ENCODE assay signal across 9 mouse cellular contexts in genomic region chr1:36683810-36684467, GRCm38 (mm10). TPM values are rescaled to one million over a fixed set of nuclear protein-coding genes. Genes with fewer than 3 reads are reported as not detected.
A peak's percentile ranks its signal among the peaks of the same experiment; 100 is the strongest.
DNase-seq lines count a peak whose midpoint lies in the region; ATAC-seq and TF ChIP-seq lines count a peak whose summit lies in the region.
"Had no signal": no experiment of that assay in that cellular context is flagged by ENCODE, and none has a peak within 500 bp of the region (broad histone marks: within the 10 kb centered on the region; RNA-seq: fewer than 3 reads in every experiment).

No protein-coding gene starts in this region.

- TF ChIP-seq EP300 in ES-Bruce4 (IDR thresholded peaks at IDR 0.05; ENCODE audit: insufficient read depth, low read depth, low read length), result 0 out of 2 replicates have a peak, but pooled peaks have one; percentile 17

- no peak overlapping the region for H3K4me3 ChIP-seq in ES-Bruce4 (ENCODE audit: low read depth, low read length)
- H3K4me3 ChIP-seq in forebrain, embryonic 12.5 days (replicated peaks), result no peak overlapping the region
- H3K4me3 ChIP-seq in layer of hippocampus, adult 2 months, result no peak overlapping the region
- no peak overlapping the region for H3K4me3 ChIP-seq in lung, embryonic 14.5 days (ENCODE audit: low read depth, low read length)

- no peaks in the 10 kb centered on the region for H3K36me3 ChIP-seq in ES-Bruce4 (ENCODE audit: control insufficient read depth, insufficient read depth, low read length, poor library complexity, severe bottlenecking)
- no peaks in the 10 kb centered on the region for H3K36me3 ChIP-seq in forebrain, embryonic 12.5 days (replicated peaks)
- no peaks in the 10 kb centered on the region for H3K36me3 ChIP-seq in lung, embryonic 14.5 days (ENCODE audit: insufficient read depth)

- no peak overlapping the region for H3K4me2 ChIP-seq in forebrain, embryonic 12.5 days
- no peak overlapping the region for H3K4me2 ChIP-seq in lung, embryonic 14.5 days

- TF ChIP-seq POLR2A in ES-Bruce4 (IDR thresholded peaks at IDR 0.05; ENCODE audit: insufficient read depth, low read length), result no peak

- TF ChIP-seq CTCF in ES-Bruce4 (IDR thresholded peaks at IDR 0.05; ENCODE audit: low read depth, low read length), result peak; percentile 90
- TF ChIP-seq CTCF in layer of hippocampus, adult 2 months (conservative IDR thresholded peaks at IDR 0.05), result peak; percentile 96
- TF ChIP-seq CTCF in lung, embryonic 14.5 days (IDR thresholded peaks at IDR 0.05; ENCODE audit: low read depth), result peak; percentile 89

- ATAC-seq in forebrain, embryonic 12.5 days (ENCODE audit: low FRiP score), result peak; percentile 60; the same call in 1 of the 2 replicates
- peak; percentile 81 for ATAC-seq in lung, embryonic 14.5 days (ENCODE audit: insufficient read depth)

- H3K27me3 ChIP-seq in ES-Bruce4 (ENCODE audit: control insufficient read depth, insufficient read depth, low read length, poor library complexity, severe bottlenecking), result no peaks in the 10 kb centered on the region
- H3K27me3 ChIP-seq in forebrain, embryonic 12.5 days, result no peaks in the 10 kb centered on the region
- H3K27me3 ChIP-seq in lung, embryonic 14.5 days (ENCODE audit: insufficient read depth, low read length), result no peaks in the 10 kb centered on the region

- H3K9me3 ChIP-seq in ES-Bruce4 (replicated peaks; ENCODE audit: control insufficient read depth, insufficient read depth, low read length, poor library complexity, severe bottlenecking), result no peaks in the 10 kb centered on the region
- H3K9me3 ChIP-seq in forebrain, embryonic 12.5 days, result no peaks in the 10 kb centered on the region
- no peaks in the 10 kb centered on the region for H3K9me3 ChIP-seq in lung, embryonic 14.5 days (ENCODE audit: low read depth, low read length)

- intact Hi-C loops in heart, postnatal 36 days (cut with DNase I), result loop anchor here (1.0 to 2.0 kb wide), 2 partner anchors 61 to 137 kb away; partner anchors contain the start of gene Ankrd39

- 14% methylated on average over 13 of the region's 13 CpGs for WGBS in forebrain, embryonic 12.5 days
- WGBS in lung, embryonic 14.5 days, result 12% methylated on average over 13 of the region's 13 CpGs

- H3K9ac ChIP-seq in ES-Bruce4 (ENCODE audit: low read depth, poor library complexity, severe bottlenecking), result peak overlapping the region; percentile 31
- H3K9ac ChIP-seq in forebrain, embryonic 12.5 days, result no peak overlapping the region
- no peak overlapping the region for H3K9ac ChIP-seq in lung, embryonic 14.5 days

- peak; percentile 53 for DNase-seq in c-Kit-positive CD71-positive TER-119-negative erythroid progenitor cells, embryonic 14.5 days (ENCODE audit: low read depth)
- DNase-seq in heart, postnatal 36 days, result peak; percentile 76
- DNase-seq in layer of hippocampus, adult 2 months (ENCODE audit: low spot score in 2 of 2), result peak; percentile 76 to 77
- DNase-seq in lung, embryonic 14.5 days, result peak; percentile 94
- DNase-seq in ovary, adult 18-20 months (ENCODE audit: low spot score), result peak; percentile 70
- peak; percentile 42 to 54 for DNase-seq in thymus, adult 18-20 months

- H3K27ac ChIP-seq in ES-Bruce4 (ENCODE audit: insufficient read depth, low read length), result no peak overlapping the region
- no peak overlapping the region for H3K27ac ChIP-seq in forebrain, embryonic 12.5 days
- no peak overlapping the region for H3K27ac ChIP-seq in layer of hippocampus, adult 2 months
- no peak overlapping the region for H3K27ac ChIP-seq in lung, embryonic 14.5 days (ENCODE audit: low read depth)

- peaks cover 2% of the 10 kb centered on the region for H3K4me1 ChIP-seq in ES-Bruce4 (ENCODE audit: control insufficient read depth, insufficient read depth, low read length)
- H3K4me1 ChIP-seq in forebrain, embryonic 12.5 days, result 0 out of 2 replicates have a peak, but pooled peaks cover 9% of the 10 kb centered on the region
- H3K4me1 ChIP-seq in lung, embryonic 14.5 days (ENCODE audit: insufficient read depth), result no peaks in the 10 kb centered on the region

RNA-seq across cellular contexts. Expression of gene Fam178b, which starts 1.0 kb away (rescaled TPM):
- 8.9 and 9.8 TPM in 2 replicates for polyA plus RNA-seq in ES-Bruce4 (2011; ENCODE audit: insufficient read depth, insufficient read length, low read depth, missing spikeins)
- 0.18 TPM in 1 of 2 replicates, not detected in the other for polyA plus RNA-seq in forebrain, embryonic 12.5 days (2016; fragmentation: Nextera tagmentation; extraction: Ambion mirVana)
- total RNA-seq in heart, postnatal 36 days (2021), result under 1 TPM in 1 of 2 experiments, not detected in 1; 0.43 TPM
- not detected for total RNA-seq in layer of hippocampus, adult 2 months (2021)
- 1.9 and 3.6 TPM in 2 replicates for polyA plus RNA-seq in lung, embryonic 14.5 days (2014; fragmentation: Nextera tagmentation; extraction: Ambion mirVana)

RNA-seq across cellular contexts. Expression of gene Cox5b, which starts 7.3 kb away (rescaled TPM):
- polyA plus RNA-seq in ES-Bruce4 (2011; ENCODE audit: insufficient read depth, insufficient read length, low read depth, missing spikeins), result 509 and 516 TPM in 2 replicates
- 447 and 453 TPM in 2 replicates for polyA plus RNA-seq in forebrain, embryonic 12.5 days (2016; fragmentation: Nextera tagmentation; extraction: Ambion mirVana)
- total RNA-seq in heart, postnatal 36 days (2021), result 1,000 to 10,000 TPM; 2,258 to 2,311 TPM
- 100 to 1,000 TPM; 610 to 649 TPM for total RNA-seq in layer of hippocampus, adult 2 months (2021)
- polyA plus RNA-seq in lung, embryonic 14.5 days (2014; fragmentation: Nextera tagmentation; extraction: Ambion mirVana), result 518 and 549 TPM in 2 replicates

RNA-seq across cellular contexts. Expression of gene 4933424G06Rik, which starts 26.0 kb away (rescaled TPM):
- polyA plus RNA-seq in ES-Bruce4 (2011; ENCODE audit: insufficient read depth, insufficient read length, low read depth, missing spikeins), result 1.4 TPM in 1 of 2 replicates, not detected in the other
- 0.41 TPM in 1 of 2 replicates, not detected in the other for polyA plus RNA-seq in forebrain, embryonic 12.5 days (2016; fragmentation: Nextera tagmentation; extraction: Ambion mirVana)
- not detected for total RNA-seq in heart, postnatal 36 days (2021)
- 1 to 10 TPM in 1 of 2 experiments, under 1 TPM in 1; 0.96 to 1.4 TPM for total RNA-seq in layer of hippocampus, adult 2 months (2021)
- polyA plus RNA-seq in lung, embryonic 14.5 days (2014; fragmentation: Nextera tagmentation; extraction: Ambion mirVana), result not detected in 2 replicates
- polyA plus RNA-seq: gonadal fat pad, adult 2 months had no signal

RNA-seq across cellular contexts. Expression of gene Actr1b, which starts 30.3 kb away (rescaled TPM):
- polyA plus RNA-seq in ES-Bruce4 (2011; ENCODE audit: insufficient read depth, insufficient read length, low read depth, missing spikeins), result 83.3 and 85.3 TPM in 2 replicates
- 102 and 105 TPM in 2 replicates for polyA plus RNA-seq in forebrain, embryonic 12.5 days (2016; fragmentation: Nextera tagmentation; extraction: Ambion mirVana)
- 100 to 1,000 TPM in 1 of 2 experiments, 10 to 100 TPM in 1; 97.9 to 113 TPM for total RNA-seq in heart, postnatal 36 days (2021)
- 100 to 1,000 TPM; 248 to 282 TPM for total RNA-seq in layer of hippocampus, adult 2 months (2021)
- 93.6 and 98.7 TPM in 2 replicates for polyA plus RNA-seq in lung, embryonic 14.5 days (2014; fragmentation: Nextera tagmentation; extraction: Ambion mirVana)
